Mouse (Mus musculus): ENCODE data around the gene Cldn3. TPM values are rescaled to one million over a fixed set of nuclear protein-coding genes. Genes with fewer than 3 reads are reported as not detected.

Gene Cldn3
- polyA plus RNA-seq, 1 experiment, result 26.7 TPM

GRCm38 (mm10) chr5:135002151-135002550 lies 16.1 kb downstream of the Cldn3 start:
- no peak overlapping the region for H3K4me3 ChIP-seq (ENCODE audit: insufficient read depth, low read depth, low read length)
- no peaks in the 10 kb centered on the region for H3K36me3 ChIP-seq (ENCODE audit: control insufficient read depth, insufficient read depth, low read length)
- peak overlapping the region; percentile 57 for H3K27ac ChIP-seq (ENCODE audit: insufficient read depth, low read depth, low read length)
- DNase-seq, result peak; percentile 91
- H3K4me1 ChIP-seq (ENCODE audit: control insufficient read depth, insufficient read depth, low read length), result peaks cover 7% of the 10 kb centered on the region; the same call in 1 of the 2 replicates
- no peaks in the 10 kb centered on the region for H3K27me3 ChIP-seq (replicated peaks; ENCODE audit: control insufficient read depth, insufficient read depth, low read length)
- TF ChIP-seq POLR2A (IDR thresholded peaks at IDR 0.05; ENCODE audit: low read depth, low read length) (no peak), CTCF (conservative IDR thresholded peaks at IDR 0.05; ENCODE audit: insufficient read depth, insufficient read length, low read depth, low read length) (no peak)
- 40% methylated on average over 5 of the region's 5 CpGs for WGBS

GRCm38 (mm10) chr5:135007802-135008571 lies 22.0 kb downstream of the Cldn3 start:
- Histone ChIP-seq H3K4me3 (ENCODE audit: insufficient read depth, low read depth, low read length) (peak overlapping the region; percentile 52), H3K4me1 (ENCODE audit: control insufficient read depth, insufficient read depth, low read length) (peaks cover 9% of the 10 kb centered on the region; the same call in 1 of the 2 replicates), H3K36me3 (ENCODE audit: control insufficient read depth, insufficient read depth, low read length) (no peaks in the 10 kb centered on the region), H3K27me3 (replicated peaks; ENCODE audit: control insufficient read depth, insufficient read depth, low read length) (no peaks in the 10 kb centered on the region), H3K27ac (ENCODE audit: insufficient read depth, low read depth, low read length) (peak overlapping the region; percentile 84)
- TF ChIP-seq CTCF (conservative IDR thresholded peaks at IDR 0.05; ENCODE audit: insufficient read depth, insufficient read length, low read depth, low read length) (no peak), POLR2A (IDR thresholded peaks at IDR 0.05; ENCODE audit: low read depth, low read length) (no peak)
- WGBS, result 43% methylated on average over 16 of the region's 16 CpGs
- DNase-seq, result peak; percentile 63

DNA sequence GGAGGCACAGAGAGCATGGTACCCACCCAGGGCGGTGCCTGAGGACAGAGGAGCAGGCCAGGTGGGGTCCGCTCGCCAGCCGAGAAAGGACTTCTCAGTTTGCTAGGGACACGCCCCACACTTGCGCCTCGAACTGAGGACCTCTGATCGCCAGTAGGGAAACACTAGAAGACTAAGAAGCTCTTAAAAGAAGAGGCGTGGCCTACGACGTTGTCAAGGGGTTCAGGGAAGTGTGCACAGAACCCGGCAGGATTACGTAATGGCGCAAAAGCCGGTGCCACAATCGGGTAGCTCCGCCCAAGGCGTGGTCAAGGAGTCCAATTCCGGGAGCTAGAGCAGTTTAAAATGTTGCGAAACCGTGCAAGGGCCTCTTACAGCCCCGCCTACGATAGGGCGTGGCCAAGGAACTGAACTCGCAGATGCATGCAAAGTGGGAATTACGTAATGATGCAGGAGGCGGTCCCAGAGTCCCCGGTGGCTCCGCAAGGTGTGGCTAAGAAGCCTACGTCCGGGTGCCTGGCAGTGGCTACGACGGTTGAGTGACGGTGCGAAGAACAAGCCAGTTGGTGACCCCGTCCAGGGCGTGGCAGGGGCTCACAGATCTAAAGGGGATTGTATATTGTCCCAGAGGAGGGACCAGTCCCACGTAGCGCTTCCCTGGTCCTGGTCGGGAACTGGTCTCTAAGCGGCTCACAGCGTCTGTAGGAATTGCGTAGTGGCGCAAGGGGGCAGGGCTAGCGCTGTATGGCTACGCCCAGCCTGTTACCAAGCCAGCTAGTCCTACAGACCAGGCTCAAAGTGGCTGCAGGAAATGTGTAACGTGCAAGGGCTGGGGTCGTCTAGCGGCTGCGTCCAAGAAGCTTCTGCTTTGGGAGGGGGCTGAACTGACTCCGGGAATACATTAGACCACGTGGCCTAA lies 22.9 kb downstream of the Cldn3 start, which contains the start of gene Abhd11:
TSS of gene Abhd11 (plus strand) at position 482 of the 919 bp plus-strand sequence.
- under 1% methylated on average over 52 of the region's 52 CpGs for WGBS
- H3K4me3 ChIP-seq (ENCODE audit: insufficient read depth, low read depth, low read length), result peak within 1 kb of the TSS; percentile 90
- peaks cover 9% of the 10 kb centered on the region; the same call in 1 of the 2 replicates for H3K4me1 ChIP-seq (ENCODE audit: control insufficient read depth, insufficient read depth, low read length)
- H3K27ac ChIP-seq (ENCODE audit: insufficient read depth, low read depth, low read length), result peak within 1 kb of the TSS; percentile 99
- no peaks in the 10 kb centered on the region for H3K36me3 ChIP-seq (ENCODE audit: control insufficient read depth, insufficient read depth, low read length)
- TF ChIP-seq CTCF (conservative IDR thresholded peaks at IDR 0.05; ENCODE audit: insufficient read depth, insufficient read length, low read depth, low read length) (0 out of 2 replicates have a peak, but pooled peaks have one; percentile 6), POLR2A (IDR thresholded peaks at IDR 0.05; ENCODE audit: low read depth, low read length) (peak; percentile 93)
- no peaks in the 10 kb centered on the region for H3K27me3 ChIP-seq (replicated peaks; ENCODE audit: control insufficient read depth, insufficient read depth, low read length)
- peak; percentile 100 for DNase-seq

DNA sequence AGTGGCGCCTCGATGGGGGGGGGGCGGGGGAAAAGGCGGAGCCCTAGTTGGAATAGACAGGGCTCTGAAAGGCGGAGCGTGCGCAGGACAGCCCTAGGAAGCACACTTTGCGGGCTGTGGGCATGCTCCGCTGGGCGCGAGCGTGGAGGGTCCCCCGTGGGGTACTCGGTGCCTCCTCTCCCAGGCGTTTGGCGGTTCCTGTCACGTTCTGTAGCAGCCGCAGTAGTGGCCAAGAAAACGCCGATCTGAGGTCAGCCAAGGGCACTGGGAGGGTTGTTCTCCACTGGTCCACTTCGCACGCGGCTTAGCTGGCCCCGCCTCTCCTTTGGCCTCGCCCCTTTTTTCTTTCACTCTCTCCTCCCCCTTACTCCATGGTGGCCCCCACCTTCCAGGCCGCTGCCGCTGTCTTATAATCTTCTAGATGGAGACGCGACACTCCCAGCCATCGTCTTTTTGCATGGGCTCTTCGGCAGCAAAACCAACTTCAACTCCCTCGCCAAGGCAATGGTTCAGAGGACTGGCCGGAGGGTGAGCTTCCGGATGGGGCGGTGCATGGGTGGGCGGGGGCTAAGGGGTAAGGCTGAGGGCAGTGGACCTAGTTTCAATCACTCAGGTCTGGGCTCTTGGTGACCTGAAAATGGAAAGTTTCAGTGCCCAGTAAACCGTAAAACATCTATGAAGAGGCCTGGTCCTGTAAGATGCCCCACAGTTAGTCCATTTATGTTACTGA lies 23.7 kb downstream of the Cldn3 start:
- H3K27ac ChIP-seq (ENCODE audit: insufficient read depth, low read depth, low read length), result peak overlapping the region; percentile 99
- TF ChIP-seq POLR2A (IDR thresholded peaks at IDR 0.05; ENCODE audit: low read depth, low read length) (peak; percentile 39), CTCF (conservative IDR thresholded peaks at IDR 0.05; ENCODE audit: insufficient read depth, insufficient read length, low read depth, low read length) (no peak)
- H3K4me1 ChIP-seq (ENCODE audit: control insufficient read depth, insufficient read depth, low read length), result peaks cover 9% of the 10 kb centered on the region; the same call in 1 of the 2 replicates
- H3K36me3 ChIP-seq (ENCODE audit: control insufficient read depth, insufficient read depth, low read length), result no peaks in the 10 kb centered on the region
- peak; percentile 95 for DNase-seq
- WGBS, result under 1% methylated on average over 36 of the region's 37 CpGs
- H3K27me3 ChIP-seq (replicated peaks; ENCODE audit: control insufficient read depth, insufficient read depth, low read length), result no peaks in the 10 kb centered on the region
- H3K4me3 ChIP-seq (ENCODE audit: insufficient read depth, low read depth, low read length), result peak overlapping the region; percentile 90

GRCm38 (mm10) chr5:135010320-135010709 lies 24.3 kb downstream of the Cldn3 start:
- no peaks in the 10 kb centered on the region for H3K27me3 ChIP-seq (replicated peaks; ENCODE audit: control insufficient read depth, insufficient read depth, low read length)
- H3K27ac ChIP-seq (ENCODE audit: insufficient read depth, low read depth, low read length), result peak overlapping the region; percentile 67
- no peak for DNase-seq
- H3K36me3 ChIP-seq (ENCODE audit: control insufficient read depth, insufficient read depth, low read length), result no peaks in the 10 kb centered on the region
- TF ChIP-seq POLR2A (IDR thresholded peaks at IDR 0.05; ENCODE audit: low read depth, low read length), result no peak
- TF ChIP-seq CTCF (conservative IDR thresholded peaks at IDR 0.05; ENCODE audit: insufficient read depth, insufficient read length, low read depth, low read length), result no peak
- H3K4me3 ChIP-seq (ENCODE audit: insufficient read depth, low read depth, low read length), result peak overlapping the region; percentile 90
- WGBS, result 40% methylated on average over 7 of the region's 7 CpGs
- H3K4me1 ChIP-seq (ENCODE audit: control insufficient read depth, insufficient read depth, low read length), result peaks cover 9% of the 10 kb centered on the region; the same call in 1 of the 2 replicates

- 81% methylated on average over 25 of the region's 25 CpGs for WGBS
- H3K4me3 ChIP-seq (ENCODE audit: insufficient read depth, low read depth, low read length), result no peak overlapping the region
These were observed 25.1 kb downstream of the Cldn3 start for GRCm38 (mm10) chr5:135010841-135011743.

More at GRCm38 (mm10) chr5:135010841-135011743, 25.1 kb downstream of the Cldn3 start:
- Histone ChIP-seq H3K27ac (ENCODE audit: insufficient read depth, low read depth, low read length) (no peak overlapping the region), H3K36me3 (ENCODE audit: control insufficient read depth, insufficient read depth, low read length) (no peaks in the 10 kb centered on the region), H3K4me1 (ENCODE audit: control insufficient read depth, insufficient read depth, low read length) (peaks cover 9% of the 10 kb centered on the region; the same call in 1 of the 2 replicates), H3K27me3 (replicated peaks; ENCODE audit: control insufficient read depth, insufficient read depth, low read length) (no peaks in the 10 kb centered on the region)
- TF ChIP-seq POLR2A (IDR thresholded peaks at IDR 0.05; ENCODE audit: low read depth, low read length) (no peak), CTCF (conservative IDR thresholded peaks at IDR 0.05; ENCODE audit: insufficient read depth, insufficient read length, low read depth, low read length) (no peak)
- no peak for DNase-seq

Data from kidney, adult 2 months (tissue).